Mouse (Mus musculus) G1E (cell line): ENCODE data around the gene Rtp3. TPM values are rescaled to one million over a fixed set of nuclear protein-coding genes. Genes with fewer than 3 reads are reported as not detected.

Experiments
- ATAC-seq: 2 replicates; pipeline ENCODE4 v1.8.0; 2016; ENCODE audit warnings: mild to moderate bottlenecking; ENCODE audit not compliant: insufficient number of reproducible peaks, poor library complexity, low FRiP score, severe bottlenecking; ENCODE audit errors: extremely low read depth
- DNase-seq: peaks from one replicate; pipeline ENCODE4 v3.0.0; 2012; ENCODE audit warnings: low spot score
- H3K27me3 ChIP-seq: 2 replicates; pipeline ENCODE4 v1.6.1; 2012; ENCODE audit warnings: mild to moderate bottlenecking, low read length, inconsistent platforms; ENCODE audit not compliant: insufficient read depth
- H3K36me3 ChIP-seq: replicated peaks from 2 replicates; pipeline ENCODE3; 2012; ENCODE audit warnings: mild to moderate bottlenecking, inconsistent platforms
- H3K4me1 ChIP-seq: 2 replicates; pipeline ENCODE4 v1.6.1; 2012; ENCODE audit warnings: low read depth, low read length, inconsistent platforms, mixed read lengths; ENCODE audit not compliant: insufficient read depth
- H3K4me3 ChIP-seq: 2 replicates; pipeline ENCODE4 v1.5.1; 2012; ENCODE audit warnings: low read depth, mild to moderate bottlenecking, inconsistent platforms, low read length, moderate library complexity, mixed read lengths
- H3K9me3 ChIP-seq: replicated peaks from 2 replicates; pipeline ENCODE4 v1.6.1; 2012; ENCODE audit warnings: inconsistent platforms
- CTCF ChIP-seq: IDR thresholded peaks from 2 replicates; pipeline ENCODE4 v1.5.1; 2012; ENCODE audit warnings: low read depth, low read length, inconsistent platforms, mixed read lengths
- GATA1 ChIP-seq: IDR thresholded peaks from 2 replicates; pipeline ENCODE4 v1.6.1; 2012; ENCODE audit warnings: borderline replicate concordance, low read length, inconsistent platforms, mixed read lengths
- GATA2 ChIP-seq: IDR thresholded peaks from 2 replicates; pipeline ENCODE4 v1.6.1; 2012; ENCODE audit warnings: low read depth, low read length, inconsistent platforms, borderline replicate concordance
- POLR2AphosphoS5 ChIP-seq: IDR thresholded peaks from 2 replicates; pipeline ENCODE4 v1.6.1; 2012; ENCODE audit warnings: low read depth, low read length, inconsistent platforms; ENCODE audit not compliant: insufficient replicate concordance
- TAL1 ChIP-seq: conservative IDR thresholded peaks from 2 replicates; pipeline ENCODE4 v1.6.1; 2012; ENCODE audit warnings: low read depth, low read length, inconsistent platforms, mixed read lengths
- polyA plus RNA-seq: library from polyadenylated mRNA; stranded (reverse); fragments of >175 nt; gene quantifications from 2 replicates; pipeline ENCODE4 v1.2.3, GENCODE M21; 2012
- total RNA-seq, 2 experiments: library from RNA; stranded (forward) in 1 of 2; stranded (reverse) in 1 of 2; fragments of 200-1000 nt in 1 of 2; fragments of >200 nt in 1 of 2; fragmentation: Nextera tagmentation in 1 of 2; gene quantifications; 2 replicates each; pipeline ENCODE4 v1.2.3; 2014 to 2017

Gene Rtp3
- not detected in 2 replicates for total RNA-seq (2014; fragmentation: Nextera tagmentation)
- 0.16 TPM in 1 of 2 replicates, not detected in the other for total RNA-seq (2017)
- not detected in 2 replicates for polyA plus RNA-seq

- Histone ChIP-seq H3K4me1 (peaks cover 6% of the 10 kb centered on the region), H3K27me3 (peaks cover 7% of the 10 kb centered on the region), H3K36me3 (no peaks in the 10 kb centered on the region), H3K4me3 (no peak within 1 kb of the TSS), H3K9me3 (peaks cover 9% of the 10 kb centered on the region)
- DNase-seq (no peak), ATAC-seq (no peak)
- TF ChIP-seq GATA1: no peak
Observed at GRCm38 (mm10) chr9:110990204-110990603, at the start of gene Rtp3. Gene Rtp3 (minus strand): TSS chr9:110990583.

- Histone ChIP-seq H3K4me1 (no peaks in the 10 kb centered on the region), H3K27me3 (peaks cover 26% of the 10 kb centered on the region), H3K4me3 (no peak overlapping the region), H3K9me3 (no peaks in the 10 kb centered on the region), H3K36me3 (no peaks in the 10 kb centered on the region)
- TF ChIP-seq TAL1: no peak
- TF ChIP-seq CTCF: no peak
- no peak for TF ChIP-seq GATA2
- TF ChIP-seq GATA1: no peak
- TF ChIP-seq POLR2AphosphoS5: no peak
- DNase-seq: no peak
- ATAC-seq: no peak
Observed at GRCm38 (mm10) chr9:111039966-111040365, 49.6 kb upstream of the Rtp3 start.

GRCm38 (mm10) chr9:111033717-111034116 is 43.3 kb upstream of the Rtp3 start:
- H3K36me3 ChIP-seq: no peaks in the 10 kb centered on the region
- ATAC-seq (no peak), DNase-seq (no peak)
- H3K4me3 ChIP-seq: no peak overlapping the region
- H3K9me3 ChIP-seq: no peaks in the 10 kb centered on the region
- peaks cover 2% of the 10 kb centered on the region for H3K4me1 ChIP-seq
- no peak for TF ChIP-seq TAL1
- TF ChIP-seq GATA2: no peak
- no peak for TF ChIP-seq GATA1
- no peak for TF ChIP-seq CTCF
- TF ChIP-seq POLR2AphosphoS5: no peak
- H3K27me3 ChIP-seq: peaks cover 16% of the 10 kb centered on the region

- Histone ChIP-seq H3K36me3 (no peaks in the 10 kb centered on the region), H3K4me3 (no peak overlapping the region), H3K27me3 (peaks cover 40% of the 10 kb centered on the region), H3K4me1 (peaks cover 16% of the 10 kb centered on the region), H3K9me3 (no peaks in the 10 kb centered on the region)
- TF ChIP-seq CTCF (no peak), POLR2AphosphoS5 (no peak), GATA2 (no peak), GATA1 (no peak), TAL1 (no peak)
- DNase-seq (no peak), ATAC-seq (no peak)
Observed at GRCm38 (mm10) chr9:111026791-111027190, 36.4 kb upstream of the Rtp3 start.

- Histone ChIP-seq H3K9me3 (no peaks in the 10 kb centered on the region), H3K36me3 (no peaks in the 10 kb centered on the region), H3K27me3 (peaks cover 14% of the 10 kb centered on the region), H3K4me3 (no peak within 1 kb of the TSS), H3K4me1 (0 out of 2 replicates have a peak, but pooled peaks cover 3% of the 10 kb centered on the region)
- ATAC-seq (no peak), DNase-seq (no peak)
- TF ChIP-seq GATA1 (no peak), POLR2AphosphoS5 (no peak), CTCF (no peak), TAL1 (no peak), GATA2 (no peak)
Observed at GRCm38 (mm10) chr9:111019022-111019421, 28.6 kb upstream of the Rtp3 start, which contains the start of gene Ltf. Gene Ltf (plus strand): TSS chr9:111019271.

- no peak for TF ChIP-seq CTCF
- no peak for TF ChIP-seq GATA1
- TF ChIP-seq POLR2AphosphoS5: no peak
- Histone ChIP-seq H3K36me3 (no peaks in the 10 kb centered on the region), H3K9me3 (no peaks in the 10 kb centered on the region), H3K4me1 (0 out of 2 replicates have a peak, but pooled peaks cover 3% of the 10 kb centered on the region), H3K4me3 (no peak overlapping the region), H3K27me3 (peaks cover 24% of the 10 kb centered on the region)
- DNase-seq (no peak), ATAC-seq (no peak)
Observed at GRCm38 (mm10) chr9:111015658-111016057, 25.3 kb upstream of the Rtp3 start.

- no peaks in the 10 kb centered on the region for H3K36me3 ChIP-seq
- H3K9me3 ChIP-seq: no peaks in the 10 kb centered on the region
- no peak overlapping the region for H3K4me3 ChIP-seq
- TF ChIP-seq POLR2AphosphoS5 (no peak), GATA1 (no peak), GATA2 (no peak), CTCF (no peak), TAL1 (no peak)
- ATAC-seq (no peak), DNase-seq (no peak)
- no peaks in the 10 kb centered on the region for H3K4me1 ChIP-seq
- H3K27me3 ChIP-seq: peaks cover 13% of the 10 kb centered on the region
Observed at GRCm38 (mm10) chr9:111012041-111012440, 21.7 kb upstream of the Rtp3 start.
